Mouse (Mus musculus) left cerebral cortex, adult 11 months (tissue): ENCODE results near the gene Fam76a.
"Not testable (repeated sequence)": the region's sequence is repeated elsewhere in the genome, so short reads cannot be mapped to it uniquely, and the experiment has no call there.

Experiments used
- DNase-seq: peaks from one replicate; pipeline ENCODE4 v3.0.0; 2022; ENCODE audit warnings: low spot score

Fam76a gene

GRCm38 (mm10) chr4:132944776-132945175 is 22.4 kb upstream of the Fam76a start:
- DNase-seq: no peak

- no peak for DNase-seq
These were observed 21.7 kb upstream of the Fam76a start for GRCm38 (mm10) chr4:132944106-132944505.

- DNase-seq: no peak
These were observed 20.7 kb upstream of the Fam76a start for GRCm38 (mm10) chr4:132943088-132943487.

- no peak for DNase-seq
These were observed 18.8 kb upstream of the Fam76a start for GRCm38 (mm10) chr4:132941012-132941729.

GRCm38 (mm10) chr4:132939421-132940127 is 17.2 kb upstream of the Fam76a start:
- no peak for DNase-seq

GRCm38 (mm10) chr4:132938181-132938941 is 16.0 kb upstream of the Fam76a start:
- no peak for DNase-seq

- DNase-seq: no peak
These were observed 12.3 kb upstream of the Fam76a start for GRCm38 (mm10) chr4:132934639-132935038.

GRCm38 (mm10) chr4:132932752-132933404 is 10.5 kb upstream of the Fam76a start:
- no peak for DNase-seq

GRCm38 (mm10) chr4:132930784-132931183 is 8.4 kb upstream of the Fam76a start:
- no peak for DNase-seq

- not testable (repeated sequence) for DNase-seq
These were observed 4.2 kb upstream of the Fam76a start for GRCm38 (mm10) chr4:132926520-132926919.

- no peak for DNase-seq
These were observed 262 bp downstream of the Fam76a start for GRCm38 (mm10) chr4:132922061-132922530.

GRCm38 (mm10) chr4:132921488-132921887 is 870 bp downstream of the Fam76a start:
- no peak for DNase-seq

GRCm38 (mm10) chr4:132920171-132920570 is 2.2 kb downstream of the Fam76a start:
- no peak for DNase-seq

- not testable (repeated sequence) for DNase-seq
These were observed 3.9 kb downstream of the Fam76a start for GRCm38 (mm10) chr4:132918493-132918892.

- DNase-seq: no peak
These were observed 10.2 kb downstream of the Fam76a start for GRCm38 (mm10) chr4:132912156-132912555.

GRCm38 (mm10) chr4:132905843-132906360 is 16.5 kb downstream of the Fam76a start:
- DNase-seq: no peak

GRCm38 (mm10) chr4:132904765-132905309 is 17.5 kb downstream of the Fam76a start:
- no peak for DNase-seq

- no peak for DNase-seq
These were observed 18.3 kb downstream of the Fam76a start for GRCm38 (mm10) chr4:132904071-132904470.

GRCm38 (mm10) chr4:132898197-132898596 is 24.2 kb downstream of the Fam76a start:
- no peak for DNase-seq

- DNase-seq: no peak
These were observed 28.0 kb downstream of the Fam76a start for GRCm38 (mm10) chr4:132894402-132894801.

GRCm38 (mm10) chr4:132884844-132885374 is 37.4 kb downstream of the Fam76a start:
- DNase-seq: no peak
